8 mouse cellular contexts compared by ENCODE assay signal in genomic region chr10:78244058-78244437, GRCm38 (mm10). TPM values are rescaled to one million over a fixed set of nuclear protein-coding genes. Genes with fewer than 3 reads are reported as not detected.
A peak's percentile ranks its signal among the peaks of the same experiment; 100 is the strongest.
DNase-seq lines count a peak whose midpoint lies in the region; ATAC-seq and TF ChIP-seq lines count a peak whose summit lies in the region.

No protein-coding gene starts in this region.

- peak overlapping the region; percentile 92 for H3K9ac ChIP-seq in hindbrain, embryonic 12.5 days
- H3K9ac ChIP-seq in limb, embryonic 15.5 days, result peak overlapping the region; percentile 76
- peak overlapping the region; percentile 90 for H3K9ac ChIP-seq in midbrain, embryonic 12.5 days (replicated peaks)
- peak overlapping the region; percentile 69 for H3K9ac ChIP-seq in stomach, embryonic 14.5 days (replicated peaks; ENCODE audit: low read depth, low read length)

- H3K9me3 ChIP-seq in forebrain, embryonic 10.5 days, result no peaks in the 10 kb centered on the region
- no peaks in the 10 kb centered on the region for H3K9me3 ChIP-seq in hindbrain, embryonic 12.5 days (replicated peaks)
- H3K9me3 ChIP-seq in limb, embryonic 15.5 days, result no peaks in the 10 kb centered on the region
- H3K9me3 ChIP-seq in midbrain, embryonic 12.5 days, result no peaks in the 10 kb centered on the region
- no peaks in the 10 kb centered on the region for H3K9me3 ChIP-seq in stomach, embryonic 14.5 days (ENCODE audit: control insufficient read depth, low read depth, low read length)

- peak overlapping the region; percentile 90 for H3K4me3 ChIP-seq in gastrocnemius, adult 2 months
- peak overlapping the region; percentile 95 for H3K4me3 ChIP-seq in forebrain, embryonic 10.5 days
- H3K4me3 ChIP-seq in hindbrain, embryonic 12.5 days, result peak overlapping the region; percentile 93
- H3K4me3 ChIP-seq in limb, embryonic 15.5 days, result peak overlapping the region; percentile 80
- H3K4me3 ChIP-seq in midbrain, embryonic 12.5 days, result peak overlapping the region; percentile 94
- peak overlapping the region; percentile 84 for H3K4me3 ChIP-seq in stomach, embryonic 14.5 days (ENCODE audit: low read depth, low read length)

- intact Hi-C loops in gastrocnemius, adult 2 months (cut with DNase I), result no loop called here
- intact Hi-C loops in gastrocnemius, postnatal 36 days (cut with DNase I), result no loop called here

- no peak for TF ChIP-seq POLR2A in brain, embryonic 14.5 days (IDR thresholded peaks at IDR 0.05; ENCODE audit: borderline replicate concordance, extremely low read depth, insufficient read depth, insufficient read length, poor library complexity, severe bottlenecking)

- WGBS in forebrain, embryonic 10.5 days, result under 1% methylated on average over 31 of the region's 33 CpGs
- under 1% methylated on average over 33 of the region's 33 CpGs for WGBS in hindbrain, embryonic 12.5 days
- under 1% methylated on average over 33 of the region's 33 CpGs for WGBS in limb, embryonic 15.5 days
- WGBS in midbrain, embryonic 12.5 days, result under 1% methylated on average over 25 of the region's 33 CpGs
- WGBS in stomach, embryonic 14.5 days, result under 1% methylated on average over 32 of the region's 33 CpGs

- peaks cover 6% of the 10 kb centered on the region; the same call in 1 of the 2 replicates for H3K36me3 ChIP-seq in forebrain, embryonic 10.5 days (replicated peaks)
- H3K36me3 ChIP-seq in hindbrain, embryonic 12.5 days, result 0 out of 2 replicates have a peak, but pooled peaks cover 2% of the 10 kb centered on the region
- no peaks in the 10 kb centered on the region for H3K36me3 ChIP-seq in limb, embryonic 15.5 days
- no peaks in the 10 kb centered on the region for H3K36me3 ChIP-seq in midbrain, embryonic 12.5 days
- H3K36me3 ChIP-seq in stomach, embryonic 14.5 days (ENCODE audit: control insufficient read depth, insufficient read depth, low read length), result no peaks in the 10 kb centered on the region

- no peaks in the 10 kb centered on the region for H3K27me3 ChIP-seq in forebrain, embryonic 10.5 days (ENCODE audit: poor library complexity, severe bottlenecking)
- H3K27me3 ChIP-seq in hindbrain, embryonic 12.5 days, result no peaks in the 10 kb centered on the region
- H3K27me3 ChIP-seq in limb, embryonic 15.5 days, result no peaks in the 10 kb centered on the region
- H3K27me3 ChIP-seq in midbrain, embryonic 12.5 days, result 0 out of 2 replicates have a peak, but pooled peaks cover 7% of the 10 kb centered on the region
- H3K27me3 ChIP-seq in stomach, embryonic 14.5 days (ENCODE audit: control insufficient read depth, insufficient read depth, low read length), result no peaks in the 10 kb centered on the region

- peak overlapping the region; percentile 96 for H3K27ac ChIP-seq in gastrocnemius, adult 2 months
- peak overlapping the region; percentile 87 for H3K27ac ChIP-seq in forebrain, embryonic 10.5 days
- peak overlapping the region; percentile 74; the same call in 1 of the 2 replicates for H3K27ac ChIP-seq in hindbrain, embryonic 12.5 days
- peak overlapping the region; percentile 73 for H3K27ac ChIP-seq in limb, embryonic 15.5 days
- H3K27ac ChIP-seq in midbrain, embryonic 12.5 days (replicated peaks), result peak overlapping the region; percentile 54
- no peak overlapping the region for H3K27ac ChIP-seq in stomach, embryonic 14.5 days (ENCODE audit: low read length)

- peak overlapping the region; percentile 84 for H3K4me2 ChIP-seq in hindbrain, embryonic 12.5 days (replicated peaks)
- peak overlapping the region; percentile 93 for H3K4me2 ChIP-seq in limb, embryonic 15.5 days
- H3K4me2 ChIP-seq in midbrain, embryonic 12.5 days (replicated peaks), result peak overlapping the region; percentile 93
- H3K4me2 ChIP-seq in stomach, embryonic 14.5 days (replicated peaks; ENCODE audit: low read depth, low read length), result peak overlapping the region; percentile 90

- DNase-seq in gastrocnemius, adult 2 months, result peak; percentile 63
- DNase-seq in gastrocnemius, postnatal 36 days, result no peak
- peak; percentile 27 for DNase-seq in brain, embryonic 14.5 days (ENCODE audit: low read depth)
- DNase-seq in forebrain, embryonic 10.5 days (ENCODE audit: extremely low spot score, low spot score), result peak; percentile 41

- ATAC-seq in hindbrain, embryonic 12.5 days (ENCODE audit: low FRiP score), result peak; percentile 65
- ATAC-seq in limb, embryonic 15.5 days (ENCODE audit: insufficient number of reproducible peaks, low FRiP score, low TSS enrichment, low read depth), result peak; percentile 54
- ATAC-seq in midbrain, embryonic 12.5 days (ENCODE audit: low FRiP score, low read depth), result peak; percentile 67
- peak; percentile 39; the same call in 1 of the 2 replicates for ATAC-seq in stomach, embryonic 14.5 days (ENCODE audit: insufficient number of reproducible peaks, insufficient read depth, low FRiP score, low read depth)

- peaks cover 23% of the 10 kb centered on the region for H3K4me1 ChIP-seq in forebrain, embryonic 10.5 days
- peaks cover 21% of the 10 kb centered on the region for H3K4me1 ChIP-seq in hindbrain, embryonic 12.5 days
- peaks cover 19% of the 10 kb centered on the region for H3K4me1 ChIP-seq in limb, embryonic 15.5 days
- H3K4me1 ChIP-seq in midbrain, embryonic 12.5 days, result peaks cover 21% of the 10 kb centered on the region
- peaks cover 12% of the 10 kb centered on the region; the same call in 1 of the 2 replicates for H3K4me1 ChIP-seq in stomach, embryonic 14.5 days (ENCODE audit: control insufficient read depth, insufficient read depth, low read length)

- TF ChIP-seq CTCF in gastrocnemius, adult 2 months (IDR thresholded peaks at IDR 0.05), result no peak
- TF ChIP-seq CTCF in brain, embryonic 14.5 days (IDR thresholded peaks at IDR 0.05; ENCODE audit: borderline replicate concordance, extremely low read depth, insufficient read depth, insufficient read length), result no peak

RNA-seq across cellular contexts. Expression of gene Trappc10, which starts 0.4 kb away (rescaled TPM):
- total RNA-seq in gastrocnemius, adult 2 months (2021), result 10 to 100 TPM; 37.9 to 40.1 TPM
- total RNA-seq in gastrocnemius, postnatal 36 days (2021), result 10 to 100 TPM; 32.7 to 33.1 TPM
- polyA plus RNA-seq in brain, embryonic 14.5 days (2012; rRNA removed), result 61.0 and 65.5 TPM in 2 replicates
- polyA plus RNA-seq in forebrain, embryonic 10.5 days (2016; fragmentation: Nextera tagmentation; extraction: Ambion mirVana), result 8.1 and 9.7 TPM in 2 replicates
- 23.4 and 26.0 TPM in 2 replicates for polyA plus RNA-seq in hindbrain, embryonic 12.5 days (2016; fragmentation: Nextera tagmentation; extraction: Ambion mirVana)
- 13.3 and 15.6 TPM in 2 replicates for polyA plus RNA-seq in limb, embryonic 15.5 days (2015; fragmentation: Nextera tagmentation; extraction: Ambion mirVana)
- 21.7 and 26.2 TPM in 2 replicates for polyA plus RNA-seq in midbrain, embryonic 12.5 days (2016; fragmentation: Nextera tagmentation; extraction: Ambion mirVana)
- polyA plus RNA-seq in stomach, embryonic 14.5 days (2014; fragmentation: Nextera tagmentation; extraction: Ambion mirVana), result 14.7 and 17.3 TPM in 2 replicates

RNA-seq across cellular contexts. Expression of gene Pwp2, which starts 59.1 kb away (rescaled TPM):
- total RNA-seq in gastrocnemius, adult 2 months (2021), result 10 to 100 TPM; 10.7 to 11.0 TPM
- 1 to 10 TPM; 7.6 to 9.9 TPM for total RNA-seq in gastrocnemius, postnatal 36 days (2021)
- 18.7 and 19.6 TPM in 2 replicates for polyA plus RNA-seq in brain, embryonic 14.5 days (2012; rRNA removed)
- polyA plus RNA-seq in forebrain, embryonic 10.5 days (2016; fragmentation: Nextera tagmentation; extraction: Ambion mirVana), result 34.7 and 35.8 TPM in 2 replicates
- 20.9 and 21.2 TPM in 2 replicates for polyA plus RNA-seq in hindbrain, embryonic 12.5 days (2016; fragmentation: Nextera tagmentation; extraction: Ambion mirVana)
- polyA plus RNA-seq in limb, embryonic 15.5 days (2015; fragmentation: Nextera tagmentation; extraction: Ambion mirVana), result 18.5 and 18.9 TPM in 2 replicates
- 22.5 and 25.5 TPM in 2 replicates for polyA plus RNA-seq in midbrain, embryonic 12.5 days (2016; fragmentation: Nextera tagmentation; extraction: Ambion mirVana)
- 14.0 and 14.1 TPM in 2 replicates for polyA plus RNA-seq in stomach, embryonic 14.5 days (2014; fragmentation: Nextera tagmentation; extraction: Ambion mirVana)

Comparison
In these comparisons a context has a peak if more than half of its experiments do, and no peak if none do; other contexts are left out.
1. DNase-seq: peak in gastrocnemius, adult 2 months (single experiment), brain, embryonic 14.5 days (single experiment) and forebrain, embryonic 10.5 days (single experiment); none in gastrocnemius, postnatal 36 days (0 of 2).
2. Peak in every context shown above with its lines, with median percentiles within 50 percentile points of each other: H3K4me3 ChIP-seq, ATAC-seq, H3K4me2 ChIP-seq and H3K9ac ChIP-seq.